ENCODE assay signal across 10 mouse cellular contexts in genomic region chr7:144689136-144689535, GRCm38 (mm10).
DNase-seq lines count a peak whose midpoint lies in the region; ATAC-seq and TF ChIP-seq lines count a peak whose summit lies in the region.
"Had no signal": no experiment of that assay in that cellular context is flagged by ENCODE, and none has a peak within 500 bp of the region (broad histone marks: within the 10 kb centered on the region; RNA-seq: fewer than 3 reads in every experiment).

No protein-coding gene starts in this region.

- no peak overlapping the region for H3K4me2 ChIP-seq in liver, embryonic 12.5 days
- H3K4me2 ChIP-seq in neural tube, embryonic 11.5 days (ENCODE audit: low read depth): no peak overlapping the region
- H3K4me2 ChIP-seq: liver, embryonic 13.5 days; neural tube, embryonic 12.5 days had no signal

- H3K9me3 ChIP-seq in liver, embryonic 12.5 days (replicated peaks): no peaks in the 10 kb centered on the region
- H3K9me3 ChIP-seq in neural tube, embryonic 11.5 days (ENCODE audit: control insufficient read depth, low read length): no peaks in the 10 kb centered on the region
- H3K9me3 ChIP-seq: liver, embryonic 13.5 days; neural tube, embryonic 12.5 days had no signal

- no peak for ATAC-seq in liver, embryonic 12.5 days
- no peak for ATAC-seq in neural tube, embryonic 11.5 days (ENCODE audit: insufficient read depth, low FRiP score, low TSS enrichment)

- no peak for TF ChIP-seq CTCF in liver, adult 2 months (IDR thresholded peaks at IDR 0.05; ENCODE audit: low read depth, low read length)

- no peak overlapping the region for H3K27ac ChIP-seq in liver, adult 2 months (replicated peaks; ENCODE audit: insufficient read depth, low read depth, low read length)
- no peak overlapping the region for H3K27ac ChIP-seq in liver, embryonic 12.5 days
- H3K27ac ChIP-seq in neural tube, embryonic 11.5 days (ENCODE audit: low read depth, low read length): no peak overlapping the region
- H3K27ac ChIP-seq: liver, embryonic 13.5 days; neural tube, embryonic 12.5 days had no signal

- no peaks in the 10 kb centered on the region for H3K4me1 ChIP-seq in liver, adult 2 months (ENCODE audit: control insufficient read depth, insufficient read depth, low read length)
- H3K4me1 ChIP-seq in liver, embryonic 12.5 days: 0 out of 2 replicates have a peak, but pooled peaks cover 6% of the 10 kb centered on the region
- H3K4me1 ChIP-seq in neural tube, embryonic 11.5 days (ENCODE audit: control insufficient read depth, insufficient read depth, low read length): no peaks in the 10 kb centered on the region
- H3K4me1 ChIP-seq: liver, embryonic 13.5 days; neural tube, embryonic 12.5 days had no signal

- no peak overlapping the region for H3K4me3 ChIP-seq in liver, adult 2 months (ENCODE audit: insufficient read depth, low read depth, low read length)
- H3K4me3 ChIP-seq in liver, embryonic 12.5 days: no peak overlapping the region
- H3K4me3 ChIP-seq in neural tube, embryonic 11.5 days (ENCODE audit: low read depth, low read length): no peak overlapping the region
- H3K4me3 ChIP-seq: liver, embryonic 13.5 days; neural tube, embryonic 12.5 days had no signal

- TF ChIP-seq POLR2A in liver, adult 2 months (IDR thresholded peaks at IDR 0.05; ENCODE audit: extremely low read depth, insufficient read depth, low read length): no peak

- no peaks in the 10 kb centered on the region for H3K27me3 ChIP-seq in liver, adult 2 months (ENCODE audit: control insufficient read depth, insufficient read depth, low read length)
- 0 out of 2 replicates have a peak, but pooled peaks cover 4% of the 10 kb centered on the region for H3K27me3 ChIP-seq in liver, embryonic 12.5 days (replicated peaks)
- H3K27me3 ChIP-seq in neural tube, embryonic 11.5 days (ENCODE audit: control insufficient read depth, insufficient read depth, low read length): no peaks in the 10 kb centered on the region
- H3K27me3 ChIP-seq: neural tube, embryonic 12.5 days had no signal

- no peak overlapping the region for H3K9ac ChIP-seq in liver, adult 2 months (ENCODE audit: low read depth, low read length)
- no peak overlapping the region for H3K9ac ChIP-seq in liver, embryonic 12.5 days
- no peak overlapping the region for H3K9ac ChIP-seq in neural tube, embryonic 11.5 days (ENCODE audit: low read length)
- H3K9ac ChIP-seq: liver, embryonic 13.5 days; neural tube, embryonic 12.5 days had no signal

- H3K36me3 ChIP-seq in liver, adult 2 months (ENCODE audit: control insufficient read depth, insufficient read depth, low read length): no peaks in the 10 kb centered on the region
- H3K36me3 ChIP-seq in liver, embryonic 12.5 days: no peaks in the 10 kb centered on the region
- H3K36me3 ChIP-seq in neural tube, embryonic 11.5 days (ENCODE audit: control insufficient read depth, insufficient read depth, low read length): no peaks in the 10 kb centered on the region
- H3K36me3 ChIP-seq: liver, embryonic 13.5 days; neural tube, embryonic 12.5 days had no signal

- 65% methylated on average over 7 of the region's 7 CpGs for WGBS in liver, adult 2 months
- WGBS in liver, embryonic 12.5 days (ENCODE audit: insufficient replicate concordance): 45% methylated on average over 7 of the region's 7 CpGs
- 50% methylated on average over 7 of the region's 7 CpGs for WGBS in neural tube, embryonic 11.5 days

- DNase-seq in embryo, embryonic 11 days: peak; percentile 30
- DNase-seq in embryo, embryonic 9.5 days (ENCODE audit: extremely low spot score): no peak
- DNase-seq in liver, adult 2 months (ENCODE audit: extremely low read depth, low read depth, low spot score): peak; percentile 13
- peak; percentile 16 for DNase-seq in kidney, adult 18-20 months
- peak; percentile 26 for DNase-seq in neural tube, embryonic 11.5 days (ENCODE audit: low spot score)
- no peak for DNase-seq in MN1 (ENCODE audit: low spot score)
- DNase-seq in cerebellum, postnatal 4 days (ENCODE audit: low spot score in 2 of 2): no peak
- DNase-seq: liver, embryonic 13.5 days had no signal

- no peaks in the 10 kb centered on the region for H3K79me2 ChIP-seq in liver, adult 2 months (ENCODE audit: control insufficient read depth, insufficient read depth, low read length)

Comparison
In these comparisons a context has a peak if more than half of its experiments do, and no peak if none do; other contexts are left out.
1. DNase-seq: peak in embryo, embryonic 11 days (single experiment), liver, adult 2 months (single experiment), kidney, adult 18-20 months (single experiment) and neural tube, embryonic 11.5 days (single experiment); none in embryo, embryonic 9.5 days (single experiment), MN1 (single experiment) and cerebellum, postnatal 4 days (0 of 2).